Mouse (Mus musculus): ENCODE data around the gene Cacnb3.

Gene Cacnb3

DNA sequence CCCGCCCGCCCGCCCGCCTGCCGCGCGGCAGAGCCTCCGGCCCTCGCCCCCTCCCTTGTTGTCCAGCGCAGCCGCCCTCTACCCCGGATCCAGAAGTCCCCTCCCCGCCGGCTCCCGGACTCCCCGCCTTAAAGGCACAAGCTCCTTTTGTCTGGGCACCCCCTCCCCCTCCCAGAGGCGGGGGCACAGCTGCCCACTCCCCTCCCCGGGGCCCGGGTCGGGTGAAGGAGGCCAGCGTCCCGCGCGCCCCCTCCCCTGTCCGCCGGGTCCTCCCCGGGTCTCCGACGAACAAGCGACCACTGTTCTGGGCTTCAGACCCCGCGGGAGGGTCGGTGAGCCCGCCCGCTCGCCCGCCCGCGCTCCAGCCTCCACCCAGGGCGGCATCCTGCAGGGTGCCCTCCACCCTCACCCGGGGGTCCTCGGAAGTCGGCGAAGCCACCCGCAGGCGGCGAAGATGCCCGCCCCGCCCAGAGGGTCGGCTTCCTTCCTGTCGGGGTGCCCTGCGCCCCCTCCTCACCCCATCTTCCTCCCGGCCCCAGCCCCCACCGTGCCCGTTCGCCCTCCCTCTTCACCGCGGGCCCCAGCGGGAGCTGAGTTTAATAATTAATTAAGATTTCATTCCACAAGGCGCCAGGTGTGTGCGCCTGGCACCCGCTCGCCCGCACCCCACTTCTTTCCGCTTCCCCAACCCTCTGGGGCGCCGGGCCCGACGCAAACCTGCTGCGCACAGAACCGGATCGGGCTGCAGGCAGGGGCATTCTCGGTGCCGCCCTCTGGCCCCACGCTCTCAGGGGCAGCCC lies 21.1 kb upstream of the Cacnb3 start, which contains the start of gene Adcy6:
TSS of gene Adcy6 (minus strand) at position 746 of the 800 bp plus-strand sequence.
- peak; percentile 64 for DNase-seq (ENCODE audit: low spot score)

DNA sequence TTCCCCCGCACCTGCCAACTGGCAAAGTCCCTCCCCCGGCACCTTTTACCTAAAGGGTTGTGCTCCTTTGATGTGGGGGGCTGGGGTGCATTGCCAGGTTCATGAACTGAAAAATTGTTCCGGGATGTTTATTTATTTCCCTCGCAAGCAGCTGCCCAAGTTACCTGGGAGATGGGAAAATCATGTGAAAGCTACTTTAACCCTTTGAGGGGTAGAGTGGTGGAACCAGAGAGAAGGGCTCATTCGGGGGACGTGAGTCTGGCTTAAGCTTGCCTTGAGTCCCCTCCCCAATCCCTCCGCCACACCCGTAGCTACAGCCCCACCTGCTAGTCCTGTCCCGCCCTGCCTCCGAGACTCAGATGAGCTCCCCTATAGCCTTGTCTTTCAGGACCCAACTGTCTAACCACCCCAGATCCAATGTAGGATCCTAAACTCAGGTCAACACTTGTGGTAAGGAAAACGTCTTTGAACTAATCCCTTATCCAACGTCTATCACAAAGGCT lies 20.5 kb upstream of the Cacnb3 start:
- no peak for DNase-seq (ENCODE audit: low spot score)

DNA sequence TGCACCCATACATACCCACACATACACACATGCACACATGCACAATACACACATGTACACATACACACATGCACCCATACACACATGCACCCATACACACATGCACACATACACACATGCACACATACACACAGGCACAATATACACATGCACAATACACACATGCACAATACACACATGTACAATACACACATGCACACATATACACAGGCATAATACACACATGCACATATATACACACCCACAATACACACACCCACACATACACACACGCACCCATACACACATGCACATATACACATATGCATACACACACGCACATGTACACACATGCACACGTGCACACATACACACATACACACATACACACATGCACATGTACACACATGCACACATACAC lies 18.4 kb upstream of the Cacnb3 start:
- DNase-seq (ENCODE audit: low spot score), result no peak

DNA sequence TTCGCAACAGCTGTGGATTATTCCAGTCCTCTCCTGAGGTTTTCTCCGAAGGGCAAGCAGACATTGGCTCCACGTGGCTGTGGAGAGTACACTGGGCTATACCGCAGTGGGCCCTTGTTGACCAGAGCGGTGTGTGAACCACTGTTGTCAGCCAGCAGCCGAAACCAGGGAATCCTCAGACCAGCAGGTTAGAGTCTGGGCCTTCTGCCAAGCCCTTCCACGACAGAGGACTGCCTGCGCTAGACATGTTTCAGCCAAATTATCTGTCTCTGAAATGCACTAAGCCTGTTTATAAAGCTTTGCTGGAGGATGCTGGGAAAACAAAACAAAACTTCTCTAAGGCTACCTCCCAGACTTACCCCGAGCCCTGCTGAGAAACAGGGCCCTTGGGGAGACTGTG lies 16.1 kb upstream of the Cacnb3 start:
- DNase-seq (ENCODE audit: low spot score), result no peak

DNA sequence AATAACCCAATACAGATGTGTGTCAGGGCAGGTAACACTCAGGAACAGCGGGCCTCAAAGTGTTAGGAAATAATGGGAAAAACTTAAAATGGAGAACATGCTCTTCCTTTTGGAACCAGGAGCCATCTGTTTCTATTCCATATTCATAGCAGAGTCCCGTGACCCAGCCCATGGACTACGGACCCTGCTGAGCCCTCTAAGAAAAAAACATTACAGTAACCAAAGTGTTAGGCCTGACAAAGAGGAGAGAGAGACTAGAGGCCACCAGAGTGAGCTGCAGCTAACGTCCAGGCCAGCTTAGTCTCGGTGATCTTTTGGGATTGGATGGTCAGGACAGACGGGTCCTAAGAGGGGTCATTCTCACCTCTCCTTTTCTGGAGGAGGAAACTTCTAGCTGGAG lies 15.7 kb upstream of the Cacnb3 start:
- no peak for DNase-seq (ENCODE audit: low spot score)

DNA sequence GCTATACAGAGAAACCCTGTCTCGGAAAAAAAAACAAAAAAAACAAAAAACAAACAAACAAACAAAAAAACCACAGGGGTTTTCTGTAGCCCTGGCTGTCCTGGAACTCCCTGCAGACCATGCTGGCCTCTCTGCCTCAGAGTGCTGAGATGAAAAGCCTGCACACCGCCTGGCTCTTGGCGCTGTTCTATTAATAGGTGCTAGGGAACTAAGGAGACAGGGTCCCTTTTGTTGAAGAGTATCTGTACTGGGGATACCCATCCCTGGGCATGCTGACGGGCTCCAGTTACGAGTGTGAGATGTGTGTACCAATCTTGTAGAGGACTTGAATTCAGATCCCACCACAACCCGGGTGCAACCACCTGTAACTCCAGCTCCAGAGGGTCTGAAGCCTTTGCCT lies 14.9 kb upstream of the Cacnb3 start:
- DNase-seq (ENCODE audit: low spot score), result no peak

DNA sequence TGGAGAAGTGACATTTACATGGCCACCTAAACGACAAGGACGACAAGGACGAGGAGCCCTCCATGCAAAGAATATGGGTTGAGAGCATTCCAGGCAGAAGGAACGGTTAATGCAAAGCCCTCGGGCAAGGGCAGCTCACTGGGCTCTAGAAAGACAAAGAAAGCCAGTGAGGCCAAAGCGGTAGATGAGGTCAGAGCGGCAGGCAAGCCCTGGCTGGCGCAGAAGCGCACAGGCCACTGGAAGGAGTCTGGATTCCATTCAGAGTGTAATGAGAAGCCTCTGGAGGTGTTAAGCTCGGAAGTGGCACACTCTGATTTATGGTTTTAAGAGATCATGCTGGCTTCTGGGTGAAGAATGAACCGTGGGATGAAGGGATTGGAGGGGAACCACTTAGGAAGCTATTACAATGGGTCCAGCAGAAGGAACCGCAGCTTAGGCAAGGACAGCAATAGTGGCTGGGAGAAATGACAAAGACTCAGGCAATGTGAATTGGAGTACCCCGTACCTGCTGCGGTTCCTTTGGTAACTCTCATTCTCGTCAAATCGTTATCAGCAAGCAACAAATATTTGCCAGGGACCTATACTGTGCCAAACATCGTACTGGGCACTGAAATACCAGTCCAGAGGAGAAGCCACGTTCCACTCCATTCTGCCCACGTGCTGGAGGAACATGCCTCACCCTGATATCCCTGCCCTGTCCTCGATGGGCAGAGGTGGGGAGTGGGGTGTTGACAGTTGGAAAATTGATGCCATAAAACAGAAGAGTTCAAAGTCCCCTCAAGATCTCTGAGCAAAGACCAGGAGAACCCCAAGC lies 14.1 kb upstream of the Cacnb3 start:
- no peak for DNase-seq (ENCODE audit: low spot score)

DNA sequence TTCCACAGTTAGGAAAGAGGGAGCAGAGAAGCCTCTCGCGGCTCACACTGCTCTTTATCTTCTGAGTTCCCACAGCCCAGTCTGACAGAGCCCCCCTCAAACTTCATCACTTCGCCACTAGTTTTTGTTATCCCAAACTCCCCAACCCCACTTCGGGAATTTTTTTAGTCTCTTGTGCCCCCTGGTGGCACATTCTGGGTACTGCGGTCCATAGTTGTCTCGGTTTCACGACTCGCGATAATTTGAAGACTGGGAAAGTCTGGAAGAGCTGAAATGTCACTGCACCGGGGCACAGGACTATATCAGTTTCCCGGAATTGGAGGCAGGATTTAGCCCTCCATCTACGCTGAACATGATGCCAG lies 13.5 kb upstream of the Cacnb3 start:
- DNase-seq (ENCODE audit: low spot score), result peak; percentile 81

DNA sequence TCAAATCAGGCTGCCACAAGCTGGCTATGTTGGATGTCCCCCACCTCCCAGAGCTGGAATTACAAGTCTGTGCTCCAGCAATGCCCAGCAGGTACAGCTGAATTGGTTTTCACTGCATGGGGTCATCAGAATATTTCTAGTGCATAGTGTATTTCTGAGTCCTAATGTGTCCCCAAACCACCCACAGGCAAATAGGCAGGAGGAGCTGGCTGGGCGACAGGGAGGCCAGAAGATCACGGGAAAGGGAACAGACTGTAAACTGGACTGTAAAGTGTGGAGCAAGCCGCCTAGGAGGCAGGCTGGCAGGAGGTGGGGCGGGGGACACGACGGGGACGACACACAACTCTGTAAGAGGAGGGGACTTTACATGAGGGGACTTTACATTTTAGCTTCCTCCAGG lies 8.4 kb upstream of the Cacnb3 start:
- no peak for DNase-seq (ENCODE audit: low spot score)

DNA sequence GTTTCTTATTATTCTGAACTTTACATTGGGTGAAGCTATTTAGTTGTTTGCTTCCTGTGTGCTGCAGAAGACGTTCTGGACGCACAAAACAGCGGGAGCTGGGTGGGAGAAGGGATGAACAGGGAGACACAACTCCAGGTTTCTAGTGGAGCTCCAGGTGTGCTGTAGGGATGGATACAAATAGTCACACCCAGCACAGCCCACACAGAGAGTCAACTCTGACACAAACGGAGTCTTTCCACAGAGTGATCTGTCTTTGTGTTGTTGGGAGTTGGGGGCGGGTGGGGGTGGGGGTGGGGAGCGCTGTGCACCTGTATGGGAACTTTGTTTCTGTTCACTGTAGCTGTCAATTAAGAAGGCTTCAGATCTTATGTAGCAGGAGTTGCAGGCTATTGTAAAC lies 7.9 kb upstream of the Cacnb3 start:
- no peak for DNase-seq (ENCODE audit: low spot score)

DNA sequence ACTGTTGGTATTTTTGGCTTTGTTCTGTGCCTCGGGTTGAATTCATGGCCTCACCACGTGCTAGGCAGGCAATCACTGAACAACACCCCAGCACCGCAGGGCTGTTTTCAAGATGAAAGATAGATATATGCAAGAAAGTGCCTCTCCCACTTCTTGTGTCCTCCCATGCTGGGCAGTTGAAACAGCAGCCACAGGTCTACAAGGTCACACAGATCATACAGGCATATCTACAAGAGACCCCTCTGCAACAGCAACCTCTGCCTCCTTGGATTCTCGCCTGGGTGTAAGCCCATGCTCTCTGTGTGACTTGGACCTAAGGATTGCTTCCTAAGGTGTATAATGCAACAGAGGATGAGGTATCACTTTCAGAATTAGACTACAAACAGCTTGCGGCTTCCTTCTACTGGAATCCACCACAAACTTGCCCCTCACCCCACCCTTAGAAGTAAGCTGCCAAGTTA lies 7.2 kb upstream of the Cacnb3 start:
- no peak for DNase-seq (ENCODE audit: low spot score)

DNA sequence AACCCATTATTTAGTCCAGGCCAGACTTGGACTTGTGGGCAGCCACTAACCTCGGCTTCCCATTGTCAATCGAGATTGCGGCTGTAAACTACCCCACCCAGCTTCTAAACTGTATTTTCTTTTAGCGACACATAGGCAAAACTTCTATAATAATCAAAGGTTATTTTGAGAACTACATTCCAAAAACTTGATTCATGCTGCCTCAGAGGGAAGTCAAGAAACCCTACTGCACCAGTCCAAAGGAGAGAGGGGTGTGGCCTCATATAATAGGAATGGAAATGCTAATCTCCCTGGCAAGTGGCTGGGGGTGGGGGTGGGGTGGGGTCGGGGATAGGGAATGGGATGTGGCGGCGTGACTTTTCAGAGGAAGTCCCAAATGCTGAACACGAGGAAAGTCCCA lies 4.6 kb upstream of the Cacnb3 start:
- DNase-seq (ENCODE audit: low spot score), result no peak

DNA sequence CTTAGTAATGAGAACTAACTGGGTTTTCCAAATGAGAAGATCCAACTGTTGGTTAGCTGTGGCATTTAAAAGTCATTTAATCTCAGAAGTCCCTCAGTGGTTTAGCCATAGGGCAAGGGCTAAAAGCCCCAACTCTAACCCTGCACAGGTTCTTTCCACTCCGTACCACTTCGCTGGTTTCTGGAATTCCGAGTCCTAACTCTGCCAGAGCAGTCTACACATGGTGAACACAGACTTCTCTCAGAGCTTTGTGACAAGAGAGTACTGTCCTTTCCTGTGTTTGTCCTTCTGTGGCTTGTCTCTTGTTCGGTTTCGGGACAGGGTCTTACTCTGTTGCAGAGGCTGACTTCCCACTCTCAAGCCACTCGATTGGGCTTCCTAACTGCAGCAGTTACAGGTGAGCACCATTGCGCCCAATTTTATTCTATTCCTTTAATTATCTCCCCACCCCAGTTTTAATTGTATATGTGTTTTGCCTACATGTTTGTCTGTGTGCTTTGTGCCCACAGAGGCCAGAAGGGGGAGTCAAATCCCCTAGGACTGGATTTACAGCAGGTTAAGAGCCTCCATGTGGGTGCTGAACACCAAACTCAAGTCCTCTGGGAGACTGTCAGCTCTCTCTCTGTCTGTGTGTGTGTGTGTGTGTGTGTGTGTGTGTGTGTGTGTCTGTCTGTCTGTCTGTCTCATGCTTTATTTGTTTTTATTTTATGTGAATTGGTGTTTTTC lies 4.0 kb upstream of the Cacnb3 start:
- no peak for DNase-seq (ENCODE audit: low spot score)

DNA sequence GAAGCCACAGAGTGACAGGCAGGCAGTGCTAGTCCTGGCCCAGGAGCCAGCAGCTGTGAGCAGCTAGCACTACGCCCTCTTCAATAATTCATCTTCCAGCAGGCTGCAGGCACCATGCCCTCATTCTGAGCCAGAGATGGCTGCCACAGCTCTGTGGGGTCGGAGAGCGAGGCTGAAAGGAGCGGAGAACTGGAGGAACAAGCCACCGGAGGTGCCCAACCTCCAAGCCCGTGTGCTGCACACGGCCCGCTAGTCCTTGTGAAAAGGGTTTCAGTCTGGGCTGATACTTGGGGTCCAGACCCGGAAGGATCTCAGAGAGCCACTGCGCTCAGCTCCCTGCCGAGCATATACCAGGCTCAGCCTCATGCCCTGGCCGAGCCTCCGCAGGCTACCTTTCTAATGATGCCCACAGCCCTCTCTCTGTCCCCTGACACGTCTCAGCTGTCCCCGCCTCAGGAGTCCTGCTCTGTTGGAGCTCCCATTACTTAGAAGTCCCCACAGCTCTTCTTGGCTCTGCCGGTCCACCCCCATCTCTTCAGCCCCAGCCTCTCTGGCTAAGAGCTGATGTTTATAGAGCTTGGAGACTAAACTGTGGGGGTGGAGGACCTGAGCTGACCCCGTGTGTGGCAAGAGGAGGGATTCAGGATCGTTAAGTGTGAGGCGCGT lies 1.9 kb upstream of the Cacnb3 start:
- DNase-seq (ENCODE audit: low spot score), result no peak

DNA sequence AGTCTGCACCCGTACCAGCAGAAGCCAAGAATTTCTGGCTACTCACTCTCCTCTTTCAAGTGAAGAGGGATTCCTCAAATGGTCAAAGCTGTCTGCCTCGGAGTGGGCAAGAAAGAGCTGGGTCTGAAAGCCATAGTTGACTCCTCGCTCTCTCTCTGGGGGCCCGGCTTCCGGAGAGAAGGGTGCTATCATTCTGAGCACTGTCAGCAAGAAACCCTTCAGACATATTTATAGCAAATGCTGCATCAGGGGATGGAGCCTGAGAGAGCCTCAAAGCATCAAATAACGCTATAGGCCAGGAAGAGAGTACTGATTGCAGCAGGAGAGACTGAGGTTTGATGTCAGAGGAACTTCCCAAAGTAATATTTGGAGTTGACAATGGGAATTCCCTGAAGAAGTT lies 1.2 kb upstream of the Cacnb3 start:
- DNase-seq (ENCODE audit: low spot score), result no peak

DNA sequence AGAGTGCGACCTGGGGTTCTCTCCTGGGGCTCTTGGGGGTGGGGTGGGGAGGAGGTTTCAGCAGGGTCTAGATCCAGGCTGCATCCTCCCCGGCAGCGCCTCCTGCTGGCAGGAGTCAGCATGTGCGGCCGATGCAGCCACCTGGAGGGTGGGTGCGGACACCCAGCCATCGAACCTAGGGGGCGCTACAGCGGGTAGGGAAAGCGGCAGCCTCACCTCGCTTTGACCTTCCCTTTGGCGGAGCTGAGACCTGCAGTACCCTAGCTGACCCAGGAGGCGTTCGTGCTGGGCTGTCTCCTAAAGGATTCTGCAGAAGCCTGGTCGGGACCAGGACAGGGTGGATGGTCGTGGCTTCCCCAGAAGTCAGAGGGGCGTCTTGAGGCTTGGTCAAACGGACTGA lies 853 bp downstream of the Cacnb3 start:
- peak; percentile 77 for DNase-seq (ENCODE audit: low spot score)

DNA sequence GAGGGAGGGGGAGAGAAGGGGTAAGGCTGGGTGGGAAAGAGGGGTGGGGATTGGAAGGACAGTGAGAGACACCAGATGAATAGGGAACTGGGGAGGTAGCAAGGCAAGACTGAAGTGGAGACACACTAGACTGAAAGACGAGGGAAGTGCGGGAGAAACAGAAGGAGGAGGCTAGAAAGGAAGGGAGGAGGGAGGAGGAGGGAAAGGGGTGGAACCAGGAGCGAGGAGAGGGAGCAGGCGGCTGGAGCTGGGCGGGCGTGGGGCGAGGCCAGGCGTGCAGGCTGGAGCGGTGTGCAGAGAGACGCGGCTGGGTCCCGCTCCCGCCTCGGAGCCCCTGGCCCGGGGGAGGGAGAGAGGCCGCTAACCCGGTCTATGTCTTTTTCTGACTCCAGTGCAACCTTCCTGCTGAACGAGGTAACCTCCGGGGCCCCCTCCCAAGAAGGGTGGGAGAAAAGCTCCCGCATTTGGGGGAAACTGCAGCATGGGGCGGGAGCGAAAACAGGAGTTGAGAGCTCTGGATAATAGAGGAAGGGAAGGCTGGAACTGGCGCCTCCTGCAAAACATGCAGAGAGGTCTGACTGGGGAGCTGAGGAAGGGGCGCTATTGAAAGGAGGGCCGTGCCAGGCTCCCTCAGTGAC lies 1.6 kb downstream of the Cacnb3 start:
- peak; percentile 58 for DNase-seq (ENCODE audit: low spot score)

DNA sequence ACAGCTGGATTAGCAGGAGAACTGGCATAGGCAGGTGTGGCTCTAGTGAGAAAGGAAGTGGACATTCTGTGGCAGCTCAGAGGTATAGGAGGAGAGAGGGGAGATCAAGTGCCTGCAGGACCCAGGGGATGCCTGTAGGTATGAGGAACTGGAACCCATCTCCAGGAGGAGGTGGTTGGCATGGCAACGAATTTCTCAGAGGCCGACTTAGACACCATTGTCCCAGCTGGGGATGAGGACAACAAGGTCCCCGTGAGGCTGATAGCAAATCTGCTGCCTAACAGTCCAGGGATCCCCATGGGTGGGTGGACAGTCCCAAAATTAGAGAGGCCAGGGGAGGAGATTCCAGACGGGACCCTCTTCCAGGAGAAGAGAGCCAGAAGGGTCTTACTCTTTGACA lies 2.3 kb downstream of the Cacnb3 start:
- DNase-seq (ENCODE audit: low spot score), result no peak

DNA sequence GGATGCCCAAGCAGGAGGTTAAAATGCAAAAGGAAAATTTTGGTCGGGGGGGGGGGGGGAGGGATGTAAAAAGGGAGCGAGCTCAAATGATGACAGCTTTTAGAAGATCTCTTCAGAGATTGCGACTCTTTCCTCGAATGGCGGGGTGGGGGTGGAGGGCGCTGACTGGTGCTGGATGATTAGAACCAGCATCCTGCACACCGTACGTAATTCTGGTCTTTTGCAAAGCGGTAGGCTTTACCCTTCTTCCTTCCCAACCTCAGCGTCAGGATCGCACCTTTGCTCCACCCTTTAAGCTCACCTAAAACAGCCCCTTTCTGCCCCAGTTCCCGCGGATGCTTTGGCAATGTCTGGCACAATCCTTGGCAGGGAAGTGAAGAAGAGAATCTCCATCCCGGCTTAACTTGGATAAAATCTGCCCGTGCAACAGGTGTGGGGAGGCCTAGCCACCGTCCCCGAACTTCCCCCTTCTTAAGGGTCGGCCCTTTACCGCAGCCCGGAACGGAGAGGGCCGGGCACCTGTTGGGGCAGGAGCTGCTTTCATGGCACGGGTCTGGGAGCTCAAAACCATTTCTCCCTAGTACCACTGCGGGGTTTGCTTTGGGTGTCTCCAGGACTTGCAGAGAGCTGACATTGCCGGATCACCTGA lies 3.3 kb downstream of the Cacnb3 start:
- DNase-seq (ENCODE audit: low spot score), result no peak

DNA sequence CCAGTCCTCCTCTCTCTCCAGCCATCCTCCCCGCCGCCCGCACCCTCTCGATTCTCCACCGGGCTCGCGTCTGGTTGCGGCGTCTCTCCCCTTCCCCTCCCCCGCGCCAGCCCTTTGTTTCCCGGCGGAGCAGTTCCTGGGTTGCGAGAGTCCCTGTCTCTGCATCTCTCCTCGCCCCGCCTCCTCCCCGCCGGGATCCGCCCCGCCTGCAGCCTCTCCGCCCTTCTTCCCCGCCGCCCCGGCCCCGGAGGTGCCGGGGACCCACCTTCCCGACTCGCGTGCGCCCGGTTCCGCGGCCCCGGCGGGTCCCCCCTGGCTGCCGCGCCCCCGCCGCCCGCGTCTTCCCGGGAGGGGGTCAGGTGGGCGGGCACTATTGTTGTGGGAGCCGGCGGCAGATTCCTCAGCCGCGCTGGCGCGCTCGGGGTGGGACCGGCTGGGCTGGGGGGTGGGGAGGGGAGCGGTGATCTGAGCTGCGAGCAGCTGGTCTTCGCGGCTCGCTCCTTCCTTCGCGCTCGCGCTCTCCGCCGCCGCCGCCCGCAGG lies 4.0 kb downstream of the Cacnb3 start:
- peak; percentile 81 for DNase-seq (ENCODE audit: low spot score)
